Mouse (Mus musculus): ENCODE measurements around the gene Traf3ip1. TPM values are rescaled to one million over a fixed set of nuclear protein-coding genes. Genes with fewer than 3 reads are reported as not detected.

Gene Traf3ip1
- total and polyA plus RNA-seq, 3 experiments, result 5.0 to 7.5 (median 5.9) TPM

- no peak overlapping the region for H3K4me2 ChIP-seq (ENCODE audit: insufficient read depth, low read depth, poor library complexity, severe bottlenecking)
- H3K27ac ChIP-seq (ENCODE audit: insufficient read depth, low read depth), result no peak overlapping the region
- no peaks in the 10 kb centered on the region for H3K9me3 ChIP-seq (replicated peaks; ENCODE audit: low read length)
- in situ Hi-C loops (cut with MboI; ENCODE audit: low pct_ligation_motif_present, low pct_unique_long_range_greater_than_20kb, low sequenced_read_pairs) (no loop called here), dilution Hi-C loops (cut with MboI; ENCODE audit: extremely low pct_ligation_motif_present, extremely low pct_unique_long_range_greater_than_20kb, low sequenced_read_pairs) (no loop called here)
- peaks cover 9 to 20% of the 10 kb centered on the region in 2 experiments for H3K36me3 ChIP-seq (replicated peaks in 1 of 2; ENCODE audit: control insufficient read depth in 1 of 2, insufficient read depth in 1 of 2, low read length in 1 of 2)
- peaks cover 6 to 42% of the 10 kb centered on the region in 2 experiments; a peak in 3 of 4 replicates for H3K4me1 ChIP-seq (ENCODE audit: control insufficient read depth in 1 of 2, insufficient read depth in 2 of 2)
- DNase-seq (ENCODE audit: extremely low read depth), result no peak
- no peak overlapping the region for H3K4me3 ChIP-seq (replicated peaks in 1 of 3; ENCODE audit: low read depth in 2 of 3, low read length in 2 of 3, poor library complexity in 1 of 3)
- no peaks in the 10 kb centered on the region for H3K27me3 ChIP-seq (replicated peaks)
- TF ChIP-seq ETS1 (conservative IDR thresholded peaks at IDR 0.05; ENCODE audit: low read depth, low read length), result no peak
- no peak for TF ChIP-seq TBP (conservative IDR thresholded peaks at IDR 0.05; ENCODE audit: low read depth, low read length)
- no peak for TF ChIP-seq JUND (conservative IDR thresholded peaks at IDR 0.05; ENCODE audit: low read depth, low read length)
- no peak for TF ChIP-seq MEF2A (IDR thresholded peaks at IDR 0.05; ENCODE audit: borderline replicate concordance, low read depth, low read length)
- no peak for TF ChIP-seq POLR2A (IDR thresholded peaks at IDR 0.05; ENCODE audit: low read depth, low read length)
- TF ChIP-seq MXI1 (IDR thresholded peaks at IDR 0.05; ENCODE audit: low read depth, low read length), result no peak
- no peak for TF ChIP-seq IRF4 (IDR thresholded peaks at IDR 0.05; ENCODE audit: low read depth, low read length)
- no peak for TF ChIP-seq CHD2 (IDR thresholded peaks at IDR 0.05; ENCODE audit: low read length)
- TF ChIP-seq MAX (IDR thresholded peaks at IDR 0.05; ENCODE audit: low read length), result no peak
- no peak for TF ChIP-seq USF1 (IDR thresholded peaks at IDR 0.05; ENCODE audit: low read depth, low read length)
- TF ChIP-seq SIN3A (IDR thresholded peaks at IDR 0.05; ENCODE audit: low read length), result no peak
- no peak for TF ChIP-seq ZMIZ1 (IDR thresholded peaks at IDR 0.05; ENCODE audit: low read depth, low read length)
- no peak for TF ChIP-seq E2F4 (IDR thresholded peaks at IDR 0.05; ENCODE audit: insufficient replicate concordance, low read depth, low read length)
- TF ChIP-seq EP300 (IDR thresholded peaks at IDR 0.05; ENCODE audit: low read length), result no peak
- no peak for TF ChIP-seq CHD1 (IDR thresholded peaks at IDR 0.05; ENCODE audit: low read depth, low read length)
- TF ChIP-seq ELF1 (IDR thresholded peaks at IDR 0.05; ENCODE audit: low read depth, low read length), result no peak
- TF ChIP-seq USF2 (conservative IDR thresholded peaks at IDR 0.05; ENCODE audit: low read depth, low read length), result no peak
- peaks cover 3% of the 10 kb centered on the region; the same call in 1 of the 2 replicates for H3K79me2 ChIP-seq (replicated peaks; ENCODE audit: control insufficient read depth, extremely low read depth, insufficient read depth, poor library complexity, severe bottlenecking)
- no peak overlapping the region for H3K9ac ChIP-seq (ENCODE audit: insufficient read depth, low read depth)
Measured at GRCm38 (mm10) chr1:91454366-91454765, 40.1 kb upstream of the Traf3ip1 start.

GRCm38 (mm10) chr1:91454927-91455326 lies 39.5 kb upstream of the Traf3ip1 start:
- DNase-seq (ENCODE audit: extremely low read depth), result no peak
- H3K27ac ChIP-seq (ENCODE audit: insufficient read depth, low read depth), result no peak overlapping the region
- H3K9me3 ChIP-seq (replicated peaks; ENCODE audit: low read length), result no peaks in the 10 kb centered on the region
- no peak overlapping the region for H3K4me3 ChIP-seq (replicated peaks in 1 of 3; ENCODE audit: low read depth in 2 of 3, low read length in 2 of 3, poor library complexity in 1 of 3)
- in situ Hi-C loops (cut with MboI; ENCODE audit: low pct_ligation_motif_present, low pct_unique_long_range_greater_than_20kb, low sequenced_read_pairs) (no loop called here), dilution Hi-C loops (cut with MboI; ENCODE audit: extremely low pct_ligation_motif_present, extremely low pct_unique_long_range_greater_than_20kb, low sequenced_read_pairs) (no loop called here)
- peaks cover 3% of the 10 kb centered on the region; the same call in 1 of the 2 replicates for H3K79me2 ChIP-seq (replicated peaks; ENCODE audit: control insufficient read depth, extremely low read depth, insufficient read depth, poor library complexity, severe bottlenecking)
- peaks cover 6 to 15% of the 10 kb centered on the region in 2 experiments for H3K36me3 ChIP-seq (replicated peaks in 1 of 2; ENCODE audit: control insufficient read depth in 1 of 2, insufficient read depth in 1 of 2, low read length in 1 of 2)
- peaks cover 6 to 45% of the 10 kb centered on the region in 2 experiments; a peak in 3 of 4 replicates for H3K4me1 ChIP-seq (ENCODE audit: control insufficient read depth in 1 of 2, insufficient read depth in 2 of 2)
- TF ChIP-seq IRF4 (IDR thresholded peaks at IDR 0.05; ENCODE audit: low read depth, low read length), result no peak
- no peak for TF ChIP-seq TBP (conservative IDR thresholded peaks at IDR 0.05; ENCODE audit: low read depth, low read length)
- H3K27me3 ChIP-seq (replicated peaks), result no peaks in the 10 kb centered on the region
- H3K9ac ChIP-seq (ENCODE audit: insufficient read depth, low read depth), result no peak overlapping the region
- no peak overlapping the region for H3K4me2 ChIP-seq (ENCODE audit: insufficient read depth, low read depth, poor library complexity, severe bottlenecking)

Measured in CH12.LX (cell line).